Mouse (Mus musculus) forebrain, embryonic 12.5 days (tissue): Measurements from ENCODE around the gene Mroh8. TPM values are rescaled to one million over a fixed set of nuclear protein-coding genes. Genes with fewer than 3 reads are reported as not detected.

Experiments used
- polyA plus RNA-seq: library from polyadenylated mRNA; unstranded; fragments of >200 nt; fragmentation: Nextera tagmentation; extraction: Ambion mirVana; gene quantifications from 2 replicates; pipeline ENCODE4 v1.2.1, GENCODE M21; 2016

The Mroh8 gene
- polyA plus RNA-seq, 1 experiment from 2014 or later: 0.88 TPM

Other genes starting within 250 kb of the Mroh8 start
- gene Soga1, start 200.3 kb downstream of the Mroh8 start, polyA plus RNA-seq: 6.0 and 7.4 TPM in 2 replicates
- gene Tldc2, start 192.5 kb downstream of the Mroh8 start, polyA plus RNA-seq: not detected in 2 replicates
- gene Samhd1, start 144.3 kb downstream of the Mroh8 start, polyA plus RNA-seq: 20.7 and 22.6 TPM in 2 replicates
- 35.6 and 36.2 TPM in 2 replicates for gene Rbl1, start 75.0 kb downstream of the Mroh8 start, polyA plus RNA-seq
- 217 and 221 TPM in 2 replicates for gene Rpn2, start 532 bp downstream of the Mroh8 start, polyA plus RNA-seq
- gene Ghrh, start 68.0 kb upstream of the Mroh8 start, polyA plus RNA-seq: 1.00 and 2.2 TPM in 2 replicates
- 68.8 and 69.4 TPM in 2 replicates for gene Manbal, start 88.0 kb upstream of the Mroh8 start, polyA plus RNA-seq
- 35.1 and 38.0 TPM in 2 replicates for gene Src, start 138.9 kb upstream of the Mroh8 start, polyA plus RNA-seq